Mouse (Mus musculus) intestine, embryonic 16.5 days (tissue): ENCODE data around the gene Ednrb. TPM values are rescaled to one million over a fixed set of nuclear protein-coding genes. Genes with fewer than 3 reads are reported as not detected.

Source experiments
- ATAC-seq: fragments of 200-750 bp; cut with Nextera tagmentation; 2 replicates; pipeline ENCODE4 v1.8.0; 2017; ENCODE audit warnings: moderate TSS enrichment, moderate library complexity
- H3K27ac ChIP-seq: fragments of 300-500 bp; sonication (generic); 2 replicates; pipeline ENCODE4 v1.5.1; 2014; ENCODE audit warnings: mild to moderate bottlenecking, low read length
- H3K27me3 ChIP-seq: fragments of 300-500 bp; sonication (generic); replicated peaks from 2 replicates; pipeline ENCODE4 v1.6.1; 2014; ENCODE audit warnings: low read length, control low read depth, mixed read lengths; ENCODE audit not compliant: control insufficient read depth, insufficient read depth
- H3K36me3 ChIP-seq: fragments of 300-500 bp; sonication (generic); 2 replicates; pipeline ENCODE4 v1.6.1; 2014; ENCODE audit warnings: low read length, control low read depth; ENCODE audit not compliant: control insufficient read depth, insufficient read depth
- H3K4me1 ChIP-seq: fragments of 300-500 bp; sonication (generic); 2 replicates; pipeline ENCODE4 v1.6.1; 2014; ENCODE audit warnings: low read length, control low read depth, mixed read lengths; ENCODE audit not compliant: control insufficient read depth, insufficient read depth
- H3K4me2 ChIP-seq: fragments of 300-500 bp; sonication (generic); 2 replicates; pipeline ENCODE4 v1.6.1; 2014; ENCODE audit warnings: low read depth, low read length, control low read depth
- H3K4me3 ChIP-seq: fragments of 300-500 bp; sonication (generic); 2 replicates; pipeline ENCODE4 v1.5.1; 2014; ENCODE audit warnings: mild to moderate bottlenecking, low read length
- H3K9ac ChIP-seq: fragments of 300-500 bp; sonication (generic); 2 replicates; pipeline ENCODE4 v1.6.1; 2014; ENCODE audit warnings: low read depth, low read length
- H3K9me3 ChIP-seq: fragments of 300-500 bp; sonication (generic); 2 replicates; pipeline ENCODE4 v1.6.1; 2016; ENCODE audit warnings: low read length, control low read depth; ENCODE audit not compliant: control insufficient read depth
- WGBS: fragments of 180-500 bp; shearing (Covaris S2); extraction: QIAGEN DNeasy Blood & Tissue Kit; methylation state at CpG from one replicate; pipeline ENCODE4 v1.1.7; 2014; 5-methylcytosine and 5-hydroxymethylcytosine counted together
- polyA plus RNA-seq: library from polyadenylated mRNA; unstranded; fragments of >200 nt; fragmentation: Nextera tagmentation; extraction: Ambion mirVana; gene quantifications from 2 replicates; pipeline ENCODE4 v1.2.1, GENCODE M21; 2015

The Ednrb gene
- polyA plus RNA-seq, 1 experiment from 2014 or later = 133 TPM

DNA sequence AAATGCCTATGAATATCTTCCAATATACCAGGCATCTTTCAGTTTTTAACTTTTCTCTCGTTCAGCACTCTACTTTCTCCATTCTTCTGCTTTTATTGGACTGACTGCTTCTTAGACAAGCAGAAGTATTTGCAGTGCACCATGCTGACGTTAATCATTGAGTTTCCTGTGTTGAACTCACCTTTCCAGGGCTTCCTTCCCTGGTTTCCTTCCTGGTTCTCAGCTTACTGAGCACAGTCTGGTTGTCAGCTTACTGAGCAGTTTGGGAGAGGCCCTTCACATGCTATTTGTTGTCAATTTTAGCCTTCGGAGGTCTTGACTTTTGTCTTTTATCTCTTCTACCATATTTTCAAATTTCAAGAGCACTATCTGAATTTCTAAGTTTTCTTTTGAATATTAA, 31.0 kb downstream of the Ednrb start:
- no peaks in the 10 kb centered on the region for H3K4me1 ChIP-seq
- ATAC-seq = no peak
- 66% methylated on average over 3 of the region's 3 CpGs for WGBS
- 0 out of 2 replicates have a peak overlapping the region, but pooled peaks have one; percentile 7 for H3K27ac ChIP-seq
- H3K27me3 ChIP-seq = no peaks in the 10 kb centered on the region
- H3K9me3 ChIP-seq = no peaks in the 10 kb centered on the region
- H3K36me3 ChIP-seq = no peaks in the 10 kb centered on the region
- H3K9ac ChIP-seq = no peak overlapping the region
- no peak overlapping the region for H3K4me3 ChIP-seq
- H3K4me2 ChIP-seq = no peak overlapping the region

DNA sequence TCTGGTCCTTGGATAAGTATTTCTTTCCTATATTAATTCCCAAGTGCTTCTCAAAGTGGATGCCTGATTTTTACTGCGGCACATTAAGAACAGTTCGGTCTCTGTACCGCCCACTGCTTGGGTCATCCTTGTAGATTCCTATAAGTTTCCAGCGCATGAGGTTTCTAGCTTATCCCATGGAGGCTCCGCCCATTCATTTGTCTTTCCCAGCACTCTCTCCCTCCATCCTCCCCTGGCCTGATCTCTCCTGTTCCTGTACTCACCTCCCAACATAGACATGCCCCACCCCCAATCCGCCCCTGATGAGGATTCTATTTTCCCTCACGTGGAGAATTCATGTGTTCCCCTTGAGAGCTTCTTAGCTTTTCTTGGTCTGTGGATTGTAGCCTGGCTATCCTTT, 32.9 kb downstream of the Ednrb start:
- Histone ChIP-seq H3K9me3 (no peaks in the 10 kb centered on the region), H3K27me3 (no peaks in the 10 kb centered on the region), H3K36me3 (no peaks in the 10 kb centered on the region), H3K9ac (no peak overlapping the region), H3K4me1 (no peaks in the 10 kb centered on the region), H3K27ac (no peak overlapping the region), H3K4me2 (no peak overlapping the region), H3K4me3 (no peak overlapping the region)
- 91% methylated on average over 7 of the region's 7 CpGs for WGBS
- no peak for ATAC-seq

DNA sequence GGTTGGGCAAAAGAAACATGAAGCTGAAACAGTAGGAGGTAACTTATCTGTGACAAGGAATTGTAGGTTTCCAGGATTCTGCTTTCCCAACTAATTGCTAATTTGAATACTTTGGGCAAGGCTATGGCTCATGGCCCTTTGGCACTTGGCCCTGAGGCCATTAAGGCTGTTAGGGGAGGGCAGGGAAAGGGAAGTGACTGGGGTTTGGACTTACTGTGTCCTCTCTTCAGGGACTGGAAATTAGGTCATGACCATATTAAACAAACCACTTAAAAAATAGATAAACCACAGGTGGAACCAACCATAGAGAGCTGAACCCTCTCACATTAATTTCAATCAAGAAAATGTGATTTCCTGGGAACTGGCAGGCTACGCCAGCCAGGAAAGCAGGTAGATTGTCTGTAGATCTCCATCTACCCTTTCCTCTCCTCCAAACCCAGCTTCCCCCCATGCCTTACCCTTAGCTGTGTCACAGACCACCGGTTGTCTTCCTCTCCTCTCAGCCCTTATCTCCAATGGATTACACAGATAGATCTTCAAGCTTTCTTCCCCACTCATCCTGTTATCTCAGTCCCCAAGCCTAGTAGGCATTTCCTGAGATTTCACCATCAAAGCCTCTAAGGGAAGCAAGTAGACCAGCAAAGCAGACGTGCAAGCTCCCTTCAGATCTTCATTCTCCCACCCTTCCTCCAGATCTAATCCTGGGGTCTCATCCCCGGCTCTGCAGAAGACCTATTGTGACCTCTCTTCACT, 40.1 kb downstream of the Ednrb start:
- H3K9me3 ChIP-seq = no peaks in the 10 kb centered on the region
- no peaks in the 10 kb centered on the region for H3K36me3 ChIP-seq
- H3K9ac ChIP-seq = no peak overlapping the region
- 82% methylated on average over 4 of the region's 4 CpGs for WGBS
- no peak overlapping the region for H3K27ac ChIP-seq
- no peaks in the 10 kb centered on the region; the same call in 1 of the 2 replicates for H3K4me1 ChIP-seq
- no peak overlapping the region for H3K4me3 ChIP-seq
- no peaks in the 10 kb centered on the region for H3K27me3 ChIP-seq
- H3K4me2 ChIP-seq = no peak overlapping the region
- no peak for ATAC-seq

DNA sequence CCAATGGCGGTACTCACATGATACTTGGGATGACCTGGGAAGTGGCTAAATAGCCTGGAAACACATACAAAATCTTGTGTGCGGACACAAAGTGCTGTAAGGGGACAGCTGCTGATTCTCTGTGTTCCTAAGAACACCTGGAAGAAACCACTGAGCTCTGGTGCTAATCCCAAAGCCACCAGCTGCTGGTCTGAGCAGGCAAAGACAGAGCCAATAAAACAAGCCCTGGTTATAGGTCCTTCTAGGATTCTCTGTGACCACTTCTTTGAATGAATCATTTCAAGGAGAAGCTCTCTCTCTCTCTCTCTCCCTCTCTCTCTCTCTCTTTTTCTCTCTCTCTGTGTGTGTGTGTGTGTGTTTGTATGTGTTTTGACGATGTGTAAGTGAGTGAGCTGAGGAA, 47.1 kb downstream of the Ednrb start:
- H3K27me3 ChIP-seq = no peaks in the 10 kb centered on the region
- no peak overlapping the region for H3K4me3 ChIP-seq
- no peak overlapping the region for H3K4me2 ChIP-seq
- WGBS = 73% methylated on average over 3 of the region's 3 CpGs
- H3K4me1 ChIP-seq = no peaks in the 10 kb centered on the region; the same call in 1 of the 2 replicates
- no peak overlapping the region for H3K27ac ChIP-seq
- no peaks in the 10 kb centered on the region for H3K36me3 ChIP-seq
- no peak for ATAC-seq
- H3K9ac ChIP-seq = no peak overlapping the region
- no peaks in the 10 kb centered on the region for H3K9me3 ChIP-seq

DNA sequence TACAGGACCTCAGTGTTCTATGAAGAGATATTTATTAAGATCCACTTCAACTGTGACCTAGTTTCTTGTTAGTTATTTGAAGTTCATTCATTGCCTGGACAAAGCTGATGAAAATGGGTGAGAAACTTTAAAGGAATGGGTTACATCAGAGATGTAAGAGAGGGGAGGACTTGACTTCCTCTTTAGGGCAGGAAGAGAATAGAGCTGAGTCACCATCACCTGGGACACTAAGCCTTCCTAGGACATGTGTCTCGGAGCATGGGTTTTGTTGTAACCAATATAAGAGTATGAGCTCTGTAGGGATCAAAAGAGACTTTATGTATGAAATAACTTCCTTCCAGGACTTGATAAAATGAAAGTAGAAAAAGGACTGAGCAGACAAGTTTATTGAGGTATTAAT, 48.6 kb downstream of the Ednrb start:
- no peak for ATAC-seq
- no peak overlapping the region for H3K4me2 ChIP-seq
- no peak overlapping the region for H3K27ac ChIP-seq
- no peaks in the 10 kb centered on the region for H3K36me3 ChIP-seq
- no peaks in the 10 kb centered on the region; the same call in 1 of the 2 replicates for H3K4me1 ChIP-seq
- no peaks in the 10 kb centered on the region for H3K27me3 ChIP-seq
- no peak overlapping the region for H3K9ac ChIP-seq
- no peaks in the 10 kb centered on the region for H3K9me3 ChIP-seq
- H3K4me3 ChIP-seq = no peak overlapping the region
- 81% methylated on average over 1 of the region's 1 CpGs for WGBS

DNA sequence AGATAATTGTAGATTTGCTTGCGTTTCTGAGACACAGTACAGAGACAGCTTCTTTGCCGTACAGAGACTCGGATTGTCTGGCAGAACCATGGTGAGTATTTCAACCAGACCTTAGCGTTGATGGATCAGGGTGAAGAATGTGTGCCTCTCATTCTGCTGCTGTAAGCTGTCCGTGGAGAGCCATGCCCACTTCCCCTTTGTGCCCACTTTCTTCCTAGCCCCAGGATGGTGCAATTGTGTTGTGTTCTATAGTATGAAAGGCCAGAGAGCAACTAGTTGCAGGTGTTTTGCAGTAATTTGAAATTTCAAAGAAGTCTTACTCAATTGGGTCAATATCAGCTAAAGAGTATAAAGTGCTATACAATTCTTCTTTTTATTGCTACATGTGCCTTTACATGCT, 50.8 kb downstream of the Ednrb start:
- Histone ChIP-seq H3K4me2 (no peak overlapping the region), H3K27me3 (no peaks in the 10 kb centered on the region), H3K36me3 (no peaks in the 10 kb centered on the region), H3K4me1 (no peaks in the 10 kb centered on the region), H3K27ac (no peak overlapping the region), H3K9ac (no peak overlapping the region), H3K9me3 (no peaks in the 10 kb centered on the region), H3K4me3 (no peak overlapping the region)
- WGBS = 68% methylated on average over 5 of the region's 5 CpGs
- ATAC-seq = no peak

DNA sequence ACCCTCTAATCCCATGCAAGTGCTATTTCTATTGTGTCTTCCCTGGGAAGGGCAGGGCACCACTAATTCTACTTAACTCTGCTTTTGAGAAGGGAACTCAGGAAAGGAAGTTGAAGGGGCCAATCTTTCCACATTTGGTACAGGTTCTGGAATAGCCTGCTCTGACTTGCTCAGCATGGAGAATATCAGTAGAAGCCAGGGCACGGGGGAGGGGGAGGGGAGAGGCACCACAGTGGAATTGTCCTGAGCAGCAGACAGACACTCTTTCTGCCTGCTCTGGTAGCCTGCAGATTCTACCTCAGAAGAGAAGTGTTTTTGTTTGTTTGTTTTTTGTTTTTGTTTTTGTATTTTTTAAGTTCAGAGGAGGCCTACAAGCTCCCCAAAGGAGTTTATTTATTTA, 51.5 kb downstream of the Ednrb start:
- 50% methylated on average over 1 of the region's 1 CpGs for WGBS

DNA sequence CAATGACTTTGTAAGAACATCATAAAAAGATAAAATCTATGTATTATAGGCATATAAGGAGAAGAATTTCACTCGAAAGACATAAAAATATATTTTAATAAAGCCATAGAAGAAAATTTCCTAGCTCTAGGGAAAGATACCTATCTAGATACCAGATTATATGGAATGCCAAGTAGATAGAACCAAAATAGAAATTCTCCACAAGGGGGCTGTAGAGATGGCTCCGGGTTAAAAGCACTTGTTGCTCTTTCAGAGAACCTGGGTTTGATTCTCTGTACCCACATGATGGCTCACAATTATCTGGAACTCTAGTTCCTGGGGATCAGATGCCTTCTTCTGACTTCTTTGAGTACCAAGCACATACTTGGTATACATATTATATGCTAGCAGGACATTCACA, 56.7 kb downstream of the Ednrb start:
- Histone ChIP-seq H3K27ac (no peak overlapping the region), H3K9ac (no peak overlapping the region), H3K4me3 (no peak overlapping the region), H3K4me1 (no peaks in the 10 kb centered on the region), H3K27me3 (no peaks in the 10 kb centered on the region), H3K36me3 (no peaks in the 10 kb centered on the region), H3K9me3 (no peaks in the 10 kb centered on the region), H3K4me2 (no peak overlapping the region)
- WGBS = 88% methylated on average over 2 of the region's 2 CpGs
- ATAC-seq = no peak

More for the DNA sequence above, 51.5 kb downstream of the Ednrb start:
- no peaks in the 10 kb centered on the region for H3K36me3 ChIP-seq
- no peaks in the 10 kb centered on the region for H3K4me1 ChIP-seq
- H3K9me3 ChIP-seq = no peaks in the 10 kb centered on the region
- no peak overlapping the region for H3K4me2 ChIP-seq
- H3K27ac ChIP-seq = no peak overlapping the region
- H3K4me3 ChIP-seq = no peak overlapping the region
- ATAC-seq = no peak
- H3K9ac ChIP-seq = no peak overlapping the region
- no peaks in the 10 kb centered on the region for H3K27me3 ChIP-seq

DNA sequence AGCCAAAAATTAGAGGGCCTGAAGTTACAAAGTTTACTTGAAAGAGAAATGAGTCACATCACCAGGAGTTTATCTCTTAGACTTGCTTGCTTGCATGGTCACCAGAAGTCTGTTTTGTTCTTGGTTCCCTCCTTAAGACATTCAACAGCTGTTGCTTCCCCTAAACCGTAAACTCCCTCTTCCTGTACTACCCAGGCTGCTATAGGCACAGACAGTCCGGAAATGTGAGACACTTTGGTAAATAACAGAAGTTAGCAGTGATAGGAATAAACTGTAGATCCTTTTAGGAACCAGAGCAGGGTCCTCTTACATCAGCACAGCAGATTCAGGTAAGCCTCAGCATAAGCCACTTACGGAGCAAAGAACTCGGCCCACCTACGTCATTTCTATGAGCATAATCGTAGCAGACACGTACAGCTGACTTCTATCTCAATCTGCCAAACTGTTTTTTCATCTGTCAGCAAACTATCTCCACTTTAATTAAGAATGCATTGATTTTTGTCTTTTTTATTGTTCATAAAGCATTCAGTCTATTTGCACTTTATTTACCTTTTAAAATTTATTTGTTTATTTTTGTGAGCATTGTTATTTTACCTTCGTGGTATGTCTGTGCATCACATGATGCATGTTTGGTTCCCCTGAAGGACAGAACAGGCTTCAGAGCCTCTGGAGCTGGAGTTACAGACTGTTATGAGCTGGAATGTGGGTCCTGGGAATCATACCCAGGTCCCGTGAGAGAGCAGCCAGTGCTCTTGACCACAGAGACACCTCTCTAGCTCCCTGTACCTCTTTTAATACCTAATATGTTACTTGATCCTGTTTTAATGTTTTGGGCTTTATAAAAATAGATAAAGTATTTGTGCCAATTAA, 58.9 kb downstream of the Ednrb start:
- no peak overlapping the region for H3K4me3 ChIP-seq
- ATAC-seq = peak; percentile 91

More for the DNA sequence above, 58.9 kb downstream of the Ednrb start:
- no peak overlapping the region for H3K9ac ChIP-seq
- no peaks in the 10 kb centered on the region for H3K9me3 ChIP-seq
- no peaks in the 10 kb centered on the region for H3K4me1 ChIP-seq
- WGBS = 48% methylated on average over 9 of the region's 9 CpGs
- 0 out of 2 replicates have a peak overlapping the region, but pooled peaks have one; percentile 22 for H3K4me2 ChIP-seq
- no peaks in the 10 kb centered on the region for H3K36me3 ChIP-seq
- H3K27ac ChIP-seq = peak overlapping the region; percentile 87
- no peaks in the 10 kb centered on the region for H3K27me3 ChIP-seq
